Mouse (Mus musculus): ENCODE results near the gene Ceacam20.
"Not testable (repeated sequence)": the region's sequence is repeated elsewhere in the genome, so short reads cannot be mapped to it uniquely, and the experiment has no call there.

The Ceacam20 gene

GRCm38 (mm10) chr7:19964985-19965579 lies at the start of gene Ceacam20:
Ceacam20 (plus strand) TSS chr7:19965412.
- no peak for DNase-seq (ENCODE audit: low spot score)

- DNase-seq (ENCODE audit: low spot score), result no peak
Measured at GRCm38 (mm10) chr7:19920166-19920505, 45.1 kb upstream of the Ceacam20 start.

- peak; percentile 83 for DNase-seq (ENCODE audit: low spot score)
Measured at GRCm38 (mm10) chr7:19920506-19921261, 44.5 kb upstream of the Ceacam20 start, which contains the start of gene Pvr. Pvr (minus strand) TSS chr7:19921160.

GRCm38 (mm10) chr7:19923354-19923753 lies 41.9 kb upstream of the Ceacam20 start:
- DNase-seq (ENCODE audit: low spot score), result no peak

- peak; percentile 34 for DNase-seq (ENCODE audit: low spot score)
Measured at GRCm38 (mm10) chr7:19923797-19924196, 41.4 kb upstream of the Ceacam20 start.

GRCm38 (mm10) chr7:19925376-19925775 lies 39.8 kb upstream of the Ceacam20 start:
- no peak for DNase-seq (ENCODE audit: low spot score)

- DNase-seq (ENCODE audit: low spot score), result no peak
Measured at GRCm38 (mm10) chr7:19926849-19927480, 38.2 kb upstream of the Ceacam20 start.

- no peak for DNase-seq (ENCODE audit: low spot score)
Measured at GRCm38 (mm10) chr7:19928486-19928885, 36.7 kb upstream of the Ceacam20 start.

GRCm38 (mm10) chr7:19930481-19930880 lies 34.7 kb upstream of the Ceacam20 start:
- DNase-seq (ENCODE audit: low spot score), result not testable (repeated sequence)

- no peak for DNase-seq (ENCODE audit: low spot score)
Measured at GRCm38 (mm10) chr7:19932133-19932876, 32.9 kb upstream of the Ceacam20 start.

GRCm38 (mm10) chr7:19932877-19933809 lies 32.1 kb upstream of the Ceacam20 start:
- DNase-seq (ENCODE audit: low spot score), result peak; percentile 53

- no peak for DNase-seq (ENCODE audit: low spot score)
Measured at GRCm38 (mm10) chr7:19935171-19935751, 30.0 kb upstream of the Ceacam20 start.

GRCm38 (mm10) chr7:19935961-19936360 lies 29.3 kb upstream of the Ceacam20 start:
- DNase-seq (ENCODE audit: low spot score), result no peak

GRCm38 (mm10) chr7:19937229-19937821 lies 27.9 kb upstream of the Ceacam20 start:
- no peak for DNase-seq (ENCODE audit: low spot score)

- no peak for DNase-seq (ENCODE audit: low spot score)
Measured at GRCm38 (mm10) chr7:19939555-19940235, 25.5 kb upstream of the Ceacam20 start.

GRCm38 (mm10) chr7:19940256-19940655 lies 25.0 kb upstream of the Ceacam20 start:
- DNase-seq (ENCODE audit: low spot score), result no peak

- DNase-seq (ENCODE audit: low spot score), result no peak
Measured at GRCm38 (mm10) chr7:19944709-19945108, 20.5 kb upstream of the Ceacam20 start.

- DNase-seq (ENCODE audit: low spot score), result no peak
Measured at GRCm38 (mm10) chr7:19945201-19945600, 20.0 kb upstream of the Ceacam20 start.

- DNase-seq (ENCODE audit: low spot score), result no peak
Measured at GRCm38 (mm10) chr7:19945821-19946515, 19.2 kb upstream of the Ceacam20 start.

Measured in embryo, embryonic 10 days (tissue).